Mouse (Mus musculus): ENCODE measurements around the gene Parp14. TPM values are rescaled to one million over a fixed set of nuclear protein-coding genes. Genes with fewer than 3 reads are reported as not detected.
A peak's percentile ranks its signal among the peaks of the same experiment; 100 is the strongest.
"Not testable (repeated sequence)": the region's sequence is repeated elsewhere in the genome, so short reads cannot be mapped to it uniquely, and the experiment has no call there.

The Parp14 gene
- total and polyA plus RNA-seq, 3 experiments, result 1.2 to 1.5 TPM; not detected in 1

GRCm38 (mm10) chr16:35891603-35892002 lies 20.3 kb upstream of the Parp14 start:
- not testable (repeated sequence) for H3K4me3 ChIP-seq (ENCODE audit: control insufficient read depth in 1 of 2, insufficient read depth in 1 of 2, low read depth in 2 of 2, low read length in 2 of 2); H3K9ac ChIP-seq (ENCODE audit: control insufficient read depth, low read depth, low read length, poor library complexity, severe bottlenecking); H3K79me2 ChIP-seq (ENCODE audit: control insufficient read depth, insufficient read depth, low read length, poor library complexity); H3K4me1 ChIP-seq (ENCODE audit: control insufficient read depth in 1 of 2, insufficient read depth in 2 of 2, low read length in 2 of 2); H3K27ac ChIP-seq (ENCODE audit: control insufficient read depth, low read depth, low read length); DNase-seq (ENCODE audit: low read depth, low spot score); H3K9me3 ChIP-seq (replicated peaks; ENCODE audit: insufficient read depth, low read length); H3K36me3 ChIP-seq (ENCODE audit: control insufficient read depth in 1 of 2, insufficient read depth in 2 of 2, low read length in 2 of 2); H3K27me3 ChIP-seq (ENCODE audit: control insufficient read depth in 1 of 2, insufficient read depth in 2 of 2, low read length in 2 of 2)

GRCm38 (mm10) chr16:35890645-35891044 lies 19.3 kb upstream of the Parp14 start:
- peaks cover 0 to 6% of the 10 kb centered on the region in 2 experiments; a peak in 2 of 4 replicates for H3K4me1 ChIP-seq (ENCODE audit: control insufficient read depth in 1 of 2, insufficient read depth in 2 of 2, low read length in 2 of 2)
- peak; percentile 56 for DNase-seq (ENCODE audit: low read depth, low spot score)
- H3K79me2 ChIP-seq (ENCODE audit: control insufficient read depth, insufficient read depth, low read length, poor library complexity), result no peaks in the 10 kb centered on the region
- peak overlapping the region in 1 of 2 experiments; percentile 46; a peak in 2 of 4 replicates for H3K4me3 ChIP-seq (ENCODE audit: control insufficient read depth in 1 of 2, insufficient read depth in 1 of 2, low read depth in 2 of 2, low read length in 2 of 2)
- peaks cover 0 to 4% of the 10 kb centered on the region in 2 experiments; a peak in 1 of 4 replicates for H3K36me3 ChIP-seq (ENCODE audit: control insufficient read depth in 1 of 2, insufficient read depth in 2 of 2, low read length in 2 of 2)
- H3K9me3 ChIP-seq (replicated peaks; ENCODE audit: insufficient read depth, low read length), result no peaks in the 10 kb centered on the region
- no peak overlapping the region for H3K9ac ChIP-seq (ENCODE audit: control insufficient read depth, low read depth, low read length, poor library complexity, severe bottlenecking)
- no peak for TF ChIP-seq POLR2AphosphoS2 (IDR thresholded peaks at IDR 0.05; ENCODE audit: low read length)
- TF ChIP-seq SIN3A (IDR thresholded peaks at IDR 0.05; ENCODE audit: low read length), result peak; percentile 36; the same call in 1 of the 2 replicates
- TF ChIP-seq JUND (IDR thresholded peaks at IDR 0.05; ENCODE audit: low read depth, low read length), result no peak
- TF ChIP-seq ZNF384 (IDR thresholded peaks at IDR 0.05; ENCODE audit: low read depth, low read length), result 0 out of 2 replicates have a peak, but pooled peaks have one; percentile 28
- no peak for TF ChIP-seq NRF1 (IDR thresholded peaks at IDR 0.05; ENCODE audit: insufficient read depth, low read depth, low read length, poor library complexity, severe bottlenecking)
- TF ChIP-seq POLR2A (IDR thresholded peaks at IDR 0.05; ENCODE audit: control insufficient read depth in 1 of 2, insufficient read depth in 1 of 2, low read depth in 1 of 2, low read length in 2 of 2, poor library complexity in 1 of 2), result no peak
- TF ChIP-seq MXI1 (IDR thresholded peaks at IDR 0.05; ENCODE audit: low read depth, low read length), result no peak
- TF ChIP-seq ZC3H11A (IDR thresholded peaks at IDR 0.05; ENCODE audit: low read depth, low read length), result peak; percentile 53
- TF ChIP-seq MAFK (IDR thresholded peaks at IDR 0.05; ENCODE audit: borderline replicate concordance, low read depth, low read length), result no peak
- no peak for TF ChIP-seq GABPA (IDR thresholded peaks at IDR 0.05; ENCODE audit: low read depth, low read length)
- TF ChIP-seq HCFC1 (IDR thresholded peaks at IDR 0.05; ENCODE audit: low read depth, low read length), result peak; percentile 41; the same call in 1 of the 2 replicates
- peak; percentile 67 to 71 (median 69) for TF ChIP-seq CTCF (IDR thresholded peaks at IDR 0.05 in 2 of 3, conservative IDR thresholded peaks at IDR 0.05 in 1 of 3; ENCODE audit: control insufficient read depth in 1 of 3, insufficient read depth in 1 of 3, low read depth in 2 of 3, low read length in 3 of 3, poor library complexity in 1 of 3, severe bottlenecking in 1 of 3)
- peak; percentile 65 for TF ChIP-seq SMC3 (IDR thresholded peaks at IDR 0.05; ENCODE audit: low read depth, low read length)
- TF ChIP-seq RAD21 (IDR thresholded peaks at IDR 0.05; ENCODE audit: low read depth, low read length), result peak; percentile 57
- TF ChIP-seq MYC (IDR thresholded peaks at IDR 0.05; ENCODE audit: low read depth, low read length), result 0 out of 2 replicates have a peak, but pooled peaks have one; percentile 35
- TF ChIP-seq TCF12 (IDR thresholded peaks at IDR 0.05; ENCODE audit: low read depth, low read length), result no peak
- H3K27me3 ChIP-seq (ENCODE audit: control insufficient read depth in 1 of 2, insufficient read depth in 2 of 2, low read length in 2 of 2), result no peaks in the 10 kb centered on the region; a peak in 1 of 4 replicates
- H3K27ac ChIP-seq (ENCODE audit: control insufficient read depth, low read depth, low read length), result no peak overlapping the region

Data from MEL (cell line).